Mouse (Mus musculus): Measurements from ENCODE around the gene Pomgnt1. TPM values are rescaled to one million over a fixed set of nuclear protein-coding genes. Genes with fewer than 3 reads are reported as not detected.

Gene Pomgnt1
- total and polyA plus RNA-seq, 2 experiments from 2014 or later, result 63.3 to 85.9 TPM

DNA sequence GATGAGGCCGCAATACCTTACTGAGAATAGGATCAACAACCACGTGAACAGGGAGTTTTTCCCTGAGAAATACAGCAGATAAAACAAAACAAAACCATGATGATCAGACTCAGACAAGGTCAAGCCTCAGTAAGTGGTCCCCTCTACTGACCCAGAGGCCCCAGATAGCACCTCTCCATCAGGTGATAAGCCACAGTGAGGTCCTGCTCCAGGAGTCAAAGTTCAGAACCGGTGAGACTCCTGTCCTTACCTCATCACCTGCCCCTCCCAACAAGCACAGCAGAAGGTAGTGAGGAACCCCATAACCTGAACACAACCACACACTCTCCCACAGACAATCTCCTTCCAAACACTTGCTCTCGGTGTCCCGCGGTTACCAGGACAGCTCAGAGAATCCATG lies 12.9 kb upstream of the Pomgnt1 start:
- 96% methylated on average over 6 of the region's 6 CpGs for WGBS
- H3K4me1 ChIP-seq (ENCODE audit: insufficient read depth, low read length), result no peaks in the 10 kb centered on the region
- no peaks in the 10 kb centered on the region for H3K9me3 ChIP-seq (ENCODE audit: low read length)
- no peak for ATAC-seq
- no peak for DNase-seq (ENCODE audit: low spot score)
- H3K36me3 ChIP-seq (ENCODE audit: insufficient read depth, low read length), result no peaks in the 10 kb centered on the region
- no peaks in the 10 kb centered on the region for H3K27me3 ChIP-seq (ENCODE audit: insufficient read depth, low read length)
- no peak overlapping the region for H3K9ac ChIP-seq (replicated peaks; ENCODE audit: low read length)
- TF ChIP-seq CTCF (IDR thresholded peaks at IDR 0.05; ENCODE audit: low read depth), result no peak
- H3K4me3 ChIP-seq (ENCODE audit: low read length), result no peak overlapping the region
- H3K4me2 ChIP-seq (ENCODE audit: low read depth, low read length), result no peak overlapping the region
- no peak overlapping the region for H3K27ac ChIP-seq

DNA sequence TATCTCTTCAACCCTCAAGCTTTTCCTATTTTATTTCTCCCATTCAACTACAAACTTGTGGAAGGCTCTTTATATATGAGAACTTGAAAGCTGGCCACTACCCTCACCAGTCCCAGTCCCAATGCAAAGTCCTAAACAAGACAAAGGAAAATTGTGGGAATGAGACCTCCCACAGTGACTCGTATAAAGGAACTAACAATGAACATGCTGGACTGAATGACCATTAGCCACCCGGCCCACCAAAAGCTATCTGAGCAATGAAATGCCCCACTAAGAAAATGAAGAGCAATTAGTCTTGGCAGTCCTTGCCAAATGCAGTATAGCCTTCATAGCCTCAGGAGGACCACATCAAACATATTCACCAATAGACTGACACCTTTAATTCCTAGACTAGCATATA lies 12.2 kb upstream of the Pomgnt1 start:
- no peak overlapping the region for H3K27ac ChIP-seq
- no peak for TF ChIP-seq CTCF (IDR thresholded peaks at IDR 0.05; ENCODE audit: low read depth)
- WGBS, result 37% methylated on average over 2 of the region's 2 CpGs
- no peaks in the 10 kb centered on the region for H3K27me3 ChIP-seq (ENCODE audit: insufficient read depth, low read length)
- ATAC-seq, result no peak
- H3K9me3 ChIP-seq (ENCODE audit: low read length), result no peaks in the 10 kb centered on the region
- H3K4me3 ChIP-seq (ENCODE audit: low read length), result no peak overlapping the region
- H3K9ac ChIP-seq (replicated peaks; ENCODE audit: low read length), result no peak overlapping the region
- no peak for DNase-seq (ENCODE audit: low spot score)
- no peaks in the 10 kb centered on the region for H3K4me1 ChIP-seq (ENCODE audit: insufficient read depth, low read length)
- no peak overlapping the region for H3K4me2 ChIP-seq (ENCODE audit: low read depth, low read length)
- H3K36me3 ChIP-seq (ENCODE audit: insufficient read depth, low read length), result no peaks in the 10 kb centered on the region

DNA sequence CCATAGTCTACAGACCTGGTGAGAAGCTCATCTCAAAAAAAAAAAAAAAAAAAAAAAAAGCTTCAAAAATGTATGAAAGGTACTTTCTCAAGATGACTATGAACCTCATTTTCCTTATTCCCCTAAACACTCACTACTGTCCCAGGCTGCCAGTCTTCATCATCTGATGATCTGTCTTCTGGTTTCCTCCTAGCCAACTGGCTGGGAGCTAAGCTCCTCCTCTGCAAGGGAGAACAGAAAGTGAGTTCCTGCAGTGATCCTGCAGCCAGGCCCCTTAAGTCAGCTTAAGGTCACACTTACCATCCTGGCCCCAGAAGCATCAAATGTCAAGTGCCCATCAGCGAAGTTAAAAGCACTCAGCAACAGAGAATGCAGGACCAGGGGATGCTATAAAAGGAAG lies 878 bp upstream of the Pomgnt1 start:
- Histone ChIP-seq H3K36me3 (ENCODE audit: insufficient read depth, low read length) (no peaks in the 10 kb centered on the region), H3K27ac (no peak overlapping the region), H3K9ac (replicated peaks; ENCODE audit: low read length) (peak overlapping the region; percentile 51), H3K9me3 (ENCODE audit: low read length) (no peaks in the 10 kb centered on the region), H3K4me2 (ENCODE audit: low read depth, low read length) (peak overlapping the region; percentile 72), H3K27me3 (ENCODE audit: insufficient read depth, low read length) (no peaks in the 10 kb centered on the region), H3K4me1 (ENCODE audit: insufficient read depth, low read length) (0 out of 2 replicates have a peak, but pooled peaks cover 6% of the 10 kb centered on the region), H3K4me3 (ENCODE audit: low read length) (peak overlapping the region; percentile 50)
- TF ChIP-seq CTCF (IDR thresholded peaks at IDR 0.05; ENCODE audit: low read depth), result no peak
- no peak for ATAC-seq
- DNase-seq (ENCODE audit: low spot score), result no peak
- 3% methylated on average over 1 of the region's 1 CpGs for WGBS

GRCm38 (mm10) chr4:116125803-116126386 lies 2.3 kb downstream of the Pomgnt1 start:
- Histone ChIP-seq H3K4me3 (ENCODE audit: low read length) (no peak overlapping the region), H3K27me3 (ENCODE audit: insufficient read depth, low read length) (no peaks in the 10 kb centered on the region), H3K4me1 (ENCODE audit: insufficient read depth, low read length) (0 out of 2 replicates have a peak, but pooled peaks cover 6% of the 10 kb centered on the region), H3K9ac (replicated peaks; ENCODE audit: low read length) (no peak overlapping the region), H3K36me3 (ENCODE audit: insufficient read depth, low read length) (no peaks in the 10 kb centered on the region), H3K9me3 (ENCODE audit: low read length) (no peaks in the 10 kb centered on the region), H3K27ac (no peak overlapping the region), H3K4me2 (ENCODE audit: low read depth, low read length) (no peak overlapping the region)
- DNase-seq (ENCODE audit: low spot score) (no peak), ATAC-seq (no peak)
- WGBS, result 97% methylated on average over 4 of the region's 4 CpGs
- TF ChIP-seq CTCF (IDR thresholded peaks at IDR 0.05; ENCODE audit: low read depth), result no peak

DNA sequence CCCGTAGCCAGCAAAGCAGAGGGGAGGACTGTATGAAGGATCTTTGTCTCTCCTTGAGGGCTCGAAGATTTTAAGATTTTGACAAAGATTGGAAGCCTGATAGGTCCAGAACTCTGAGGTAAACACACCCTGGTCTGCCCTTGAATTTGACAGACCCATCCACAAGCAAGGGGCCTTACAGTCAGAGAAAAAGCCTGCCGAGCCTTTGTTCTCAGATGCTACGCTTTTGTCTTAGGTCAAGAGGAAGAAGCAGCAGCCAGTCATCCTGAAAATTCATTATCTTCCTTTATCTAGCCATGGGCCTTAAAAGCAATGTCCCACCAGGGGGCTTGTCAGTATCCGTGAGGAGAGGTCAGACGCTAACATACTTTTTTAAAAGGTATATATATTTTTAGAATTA lies 4.3 kb downstream of the Pomgnt1 start:
- Histone ChIP-seq H3K36me3 (ENCODE audit: insufficient read depth, low read length) (no peaks in the 10 kb centered on the region), H3K9ac (replicated peaks; ENCODE audit: low read length) (no peak overlapping the region), H3K27me3 (ENCODE audit: insufficient read depth, low read length) (no peaks in the 10 kb centered on the region), H3K4me3 (ENCODE audit: low read length) (no peak overlapping the region), H3K27ac (no peak overlapping the region), H3K4me2 (ENCODE audit: low read depth, low read length) (no peak overlapping the region), H3K4me1 (ENCODE audit: insufficient read depth, low read length) (0 out of 2 replicates have a peak, but pooled peaks cover 4% of the 10 kb centered on the region), H3K9me3 (ENCODE audit: low read length) (no peaks in the 10 kb centered on the region)
- DNase-seq (ENCODE audit: low spot score), result no peak
- WGBS, result 45% methylated on average over 6 of the region's 6 CpGs
- TF ChIP-seq CTCF (IDR thresholded peaks at IDR 0.05; ENCODE audit: low read depth), result no peak
- ATAC-seq, result no peak

GRCm38 (mm10) chr4:116133126-116133525 lies 9.5 kb downstream of the Pomgnt1 start:
- H3K9ac ChIP-seq (replicated peaks; ENCODE audit: low read length), result no peak overlapping the region
- H3K27ac ChIP-seq, result no peak overlapping the region
- DNase-seq (ENCODE audit: low spot score), result no peak

DNA sequence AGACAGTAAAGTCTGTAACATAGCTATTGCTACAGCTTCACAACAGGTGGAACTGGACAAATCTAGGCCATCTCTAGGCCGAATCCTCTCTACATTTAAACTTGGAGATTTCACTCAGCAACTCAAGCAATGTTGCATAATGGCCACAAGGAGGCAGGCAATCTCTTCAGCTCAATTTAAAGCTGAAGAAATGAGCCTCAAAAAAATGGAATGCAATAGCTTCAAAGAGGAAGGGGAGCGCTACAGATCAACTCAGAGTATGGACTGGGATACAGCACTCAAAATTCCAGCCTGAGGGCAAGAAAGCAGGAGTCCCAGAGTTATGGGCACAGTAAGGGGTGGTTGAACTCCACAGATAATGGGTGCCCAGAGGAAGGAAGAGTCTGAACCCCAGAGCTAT lies 11.3 kb downstream of the Pomgnt1 start:
- H3K4me2 ChIP-seq (ENCODE audit: low read depth, low read length), result no peak overlapping the region
- H3K4me1 ChIP-seq (ENCODE audit: insufficient read depth, low read length), result no peaks in the 10 kb centered on the region
- H3K4me3 ChIP-seq (ENCODE audit: low read length), result no peak overlapping the region
- no peaks in the 10 kb centered on the region for H3K9me3 ChIP-seq (ENCODE audit: low read length)
- TF ChIP-seq CTCF (IDR thresholded peaks at IDR 0.05; ENCODE audit: low read depth), result peak; percentile 93
- H3K9ac ChIP-seq (replicated peaks; ENCODE audit: low read length), result no peak overlapping the region
- no peaks in the 10 kb centered on the region for H3K27me3 ChIP-seq (ENCODE audit: insufficient read depth, low read length)
- peak; percentile 87 for DNase-seq (ENCODE audit: low spot score)
- 28% methylated on average over 2 of the region's 2 CpGs for WGBS
- H3K36me3 ChIP-seq (ENCODE audit: insufficient read depth, low read length), result no peaks in the 10 kb centered on the region
- no peak overlapping the region for H3K27ac ChIP-seq
- peak; percentile 40; the same call in 1 of the 2 replicates for ATAC-seq

More at GRCm38 (mm10) chr4:116133126-116133525, 9.5 kb downstream of the Pomgnt1 start:
- H3K36me3 ChIP-seq (ENCODE audit: insufficient read depth, low read length), result no peaks in the 10 kb centered on the region
- no peak overlapping the region for H3K4me3 ChIP-seq (ENCODE audit: low read length)
- TF ChIP-seq CTCF (IDR thresholded peaks at IDR 0.05; ENCODE audit: low read depth), result no peak
- H3K9me3 ChIP-seq (ENCODE audit: low read length), result no peaks in the 10 kb centered on the region
- no peaks in the 10 kb centered on the region for H3K4me1 ChIP-seq (ENCODE audit: insufficient read depth, low read length)
- WGBS, result 85% methylated on average over 4 of the region's 4 CpGs
- no peaks in the 10 kb centered on the region for H3K27me3 ChIP-seq (ENCODE audit: insufficient read depth, low read length)
- no peak for ATAC-seq
- H3K4me2 ChIP-seq (ENCODE audit: low read depth, low read length), result no peak overlapping the region

Measured in hindbrain, postnatal 0 days (tissue).